Mouse (Mus musculus) kidney, postnatal 25 days (tissue): ENCODE data around the gene Ltv1.
A peak's percentile ranks its signal among the peaks of the same experiment; 100 is the strongest.

ENCODE experiments used
- DNase-seq, 2 experiments: peaks; one replicate each; pipeline ENCODE4 v3.0.0; 2021; ENCODE audit warnings: mixed read lengths in 2 of 2

Gene Ltv1

GRCm38 (mm10) chr10:13192731-13193351, at the start of gene Ltv1:
TSS of gene Ltv1 (minus strand) at chr10:13193168.
- peak; percentile 98 to 99 for DNase-seq

GRCm38 (mm10) chr10:13240431-13240830, 47.5 kb upstream of the Ltv1 start:
- DNase-seq, result no peak

DNA sequence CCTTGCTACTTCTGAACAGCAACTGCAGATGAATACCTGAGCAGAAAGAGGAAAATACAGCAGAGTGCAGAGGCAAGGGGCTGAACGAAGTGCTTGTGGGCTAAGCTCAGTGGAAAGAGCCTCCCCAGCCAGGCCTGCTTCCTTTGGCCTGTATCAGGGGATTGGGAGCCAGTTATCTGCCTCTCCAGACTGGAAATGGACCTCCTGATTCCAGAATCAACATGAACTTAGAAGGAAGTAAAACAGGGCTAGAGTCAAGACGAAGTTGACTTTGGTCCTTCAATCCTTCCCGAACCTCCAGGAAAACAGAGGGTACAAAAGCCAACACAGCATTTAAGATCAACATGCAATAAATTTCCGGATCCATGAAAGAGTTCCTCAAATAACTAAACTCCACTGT, 45.2 kb upstream of the Ltv1 start:
- DNase-seq, result no peak

DNA sequence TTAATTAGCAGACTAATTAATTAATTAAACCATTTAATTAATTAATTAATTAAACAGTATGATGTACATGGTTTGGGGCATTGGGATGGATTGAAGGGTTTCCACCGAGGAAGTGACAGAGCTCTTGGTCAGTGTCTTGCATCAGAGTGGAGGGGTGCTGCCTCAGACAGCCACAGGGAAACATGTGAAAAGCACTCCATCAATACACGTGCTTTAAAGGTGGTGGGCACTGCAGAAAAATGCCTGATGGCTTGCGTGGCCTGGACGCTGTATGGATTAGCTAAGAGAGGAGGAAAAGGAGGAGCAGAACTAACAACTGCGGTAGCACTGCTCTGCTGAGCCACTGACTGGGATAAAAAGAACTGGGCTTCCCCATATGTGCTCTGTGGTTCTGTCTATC, 43.9 kb upstream of the Ltv1 start:
- no peak for DNase-seq

DNA sequence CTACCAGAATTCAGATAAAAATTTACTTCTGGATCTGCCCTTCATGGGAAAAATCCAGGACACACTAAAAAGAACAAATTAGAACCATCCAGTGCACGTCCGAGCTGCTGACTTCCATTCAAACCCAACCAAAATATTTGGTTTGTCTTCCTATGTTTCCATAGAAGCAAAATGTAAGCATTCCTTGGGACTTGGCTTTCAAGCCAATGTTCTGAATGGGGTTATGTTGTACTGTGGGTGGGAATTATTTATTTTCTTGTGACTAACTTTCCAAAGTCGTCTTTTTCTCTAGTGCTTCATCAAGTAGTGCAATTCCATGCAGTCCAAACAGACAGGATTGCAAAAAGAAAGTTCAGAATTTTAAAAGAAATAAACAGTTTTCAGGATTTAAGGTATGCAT, 41.5 kb upstream of the Ltv1 start:
- DNase-seq, result no peak

- no peak for DNase-seq
Measured at GRCm38 (mm10) chr10:13233941-13234340, 41.0 kb upstream of the Ltv1 start.

DNA sequence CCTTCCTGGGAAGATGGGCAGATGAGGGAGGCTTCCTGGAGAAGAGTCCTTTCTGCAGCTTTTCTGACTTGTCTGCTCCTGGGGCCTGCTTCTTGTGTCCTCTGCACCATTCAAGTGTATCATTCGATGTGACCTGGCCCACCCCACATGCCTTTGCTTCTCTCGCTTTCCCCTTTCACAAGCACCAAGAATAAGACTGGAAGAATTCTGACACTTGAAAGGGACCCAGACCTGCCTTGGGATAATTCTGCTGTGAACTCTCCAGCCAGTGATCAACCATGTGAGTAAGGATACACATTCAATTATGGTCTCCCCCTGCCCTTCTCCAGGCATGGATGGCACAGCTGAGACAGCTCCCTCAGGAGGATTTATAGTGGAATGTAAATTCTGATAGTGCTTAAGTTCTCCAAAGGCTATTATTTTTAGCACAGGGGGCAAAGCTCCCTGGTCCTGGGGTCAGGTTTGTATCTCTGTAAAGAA, 40.2 kb upstream of the Ltv1 start:
- DNase-seq, result no peak

GRCm38 (mm10) chr10:13232443-13233142, 39.6 kb upstream of the Ltv1 start:
- DNase-seq, result no peak

DNA sequence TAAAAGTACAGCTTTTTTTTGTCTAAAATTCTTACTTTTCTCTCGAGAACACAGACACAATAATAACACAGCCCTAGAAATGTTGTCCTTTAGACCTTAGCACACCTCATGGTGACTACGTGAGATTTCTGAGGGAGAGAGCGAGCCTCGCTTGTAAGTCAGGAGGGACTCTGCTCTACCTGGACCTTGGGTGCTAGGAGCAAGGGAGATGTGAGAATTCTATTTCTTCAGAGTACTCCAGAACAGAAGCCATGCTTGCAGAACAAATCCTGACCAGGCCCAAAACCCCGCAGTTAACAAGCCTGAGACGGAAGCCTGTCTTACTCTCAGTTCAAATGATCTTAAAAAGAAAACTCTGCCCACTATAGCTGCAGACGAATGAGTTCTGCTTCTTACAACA, 37.7 kb upstream of the Ltv1 start:
- no peak for DNase-seq

- no peak for DNase-seq
Measured at GRCm38 (mm10) chr10:13225377-13226063, 32.6 kb upstream of the Ltv1 start.

- no peak for DNase-seq
Measured at GRCm38 (mm10) chr10:13222135-13222534, 29.2 kb upstream of the Ltv1 start.

DNA sequence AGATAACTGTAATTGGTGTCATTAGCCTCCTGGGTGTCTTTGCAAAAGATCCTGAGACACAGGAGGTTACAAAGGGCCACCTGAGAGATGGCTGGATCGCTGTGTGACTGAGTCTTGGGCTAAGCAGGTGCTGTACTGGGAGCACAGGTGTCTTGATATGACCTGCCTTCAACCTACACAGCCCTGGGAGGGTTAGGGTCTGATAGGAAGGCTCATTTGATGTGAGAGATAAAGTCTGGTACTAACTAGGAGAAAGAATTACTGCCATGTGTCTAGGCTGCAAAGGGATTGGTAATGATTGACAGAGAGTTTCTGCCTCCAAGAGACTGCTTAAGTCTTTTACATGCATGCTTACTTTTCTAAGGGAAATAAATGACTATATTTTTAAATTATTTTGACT, 27.1 kb upstream of the Ltv1 start:
- DNase-seq, result peak in 1 of 2 experiments; percentile 24

GRCm38 (mm10) chr10:13213956-13214355, 21.0 kb upstream of the Ltv1 start:
- no peak for DNase-seq

GRCm38 (mm10) chr10:13212829-13213228, 19.9 kb upstream of the Ltv1 start:
- no peak for DNase-seq

GRCm38 (mm10) chr10:13212326-13212725, 19.4 kb upstream of the Ltv1 start:
- no peak for DNase-seq

GRCm38 (mm10) chr10:13209930-13210637, 17.1 kb upstream of the Ltv1 start:
- no peak for DNase-seq

GRCm38 (mm10) chr10:13209506-13209905, 16.5 kb upstream of the Ltv1 start:
- no peak for DNase-seq

- no peak for DNase-seq
Measured at GRCm38 (mm10) chr10:13209061-13209460, 16.1 kb upstream of the Ltv1 start.

GRCm38 (mm10) chr10:13201741-13202293, 8.8 kb upstream of the Ltv1 start:
- no peak for DNase-seq

DNA sequence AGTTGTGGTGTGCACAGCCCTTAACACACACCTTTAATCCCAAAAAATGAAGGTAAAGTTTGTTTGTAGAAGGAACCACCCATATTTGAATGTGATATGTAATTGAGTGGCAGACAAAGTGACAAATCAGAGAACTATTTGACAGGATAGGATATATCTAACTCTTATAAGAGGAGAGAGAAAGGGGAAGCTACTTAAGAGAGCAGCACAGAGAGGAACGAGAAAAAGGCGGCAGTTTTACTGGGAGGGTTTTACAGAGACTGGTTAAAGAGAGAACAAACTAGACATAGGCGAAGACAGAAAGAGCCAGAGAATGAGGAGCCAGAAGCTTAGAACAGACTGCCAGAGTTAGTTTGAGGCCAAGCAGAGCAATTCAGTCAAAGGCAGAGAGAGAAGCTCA, 7.9 kb upstream of the Ltv1 start:
- DNase-seq, result no peak

- no peak for DNase-seq
Measured at GRCm38 (mm10) chr10:13199234-13199633, 6.3 kb upstream of the Ltv1 start.

DNA sequence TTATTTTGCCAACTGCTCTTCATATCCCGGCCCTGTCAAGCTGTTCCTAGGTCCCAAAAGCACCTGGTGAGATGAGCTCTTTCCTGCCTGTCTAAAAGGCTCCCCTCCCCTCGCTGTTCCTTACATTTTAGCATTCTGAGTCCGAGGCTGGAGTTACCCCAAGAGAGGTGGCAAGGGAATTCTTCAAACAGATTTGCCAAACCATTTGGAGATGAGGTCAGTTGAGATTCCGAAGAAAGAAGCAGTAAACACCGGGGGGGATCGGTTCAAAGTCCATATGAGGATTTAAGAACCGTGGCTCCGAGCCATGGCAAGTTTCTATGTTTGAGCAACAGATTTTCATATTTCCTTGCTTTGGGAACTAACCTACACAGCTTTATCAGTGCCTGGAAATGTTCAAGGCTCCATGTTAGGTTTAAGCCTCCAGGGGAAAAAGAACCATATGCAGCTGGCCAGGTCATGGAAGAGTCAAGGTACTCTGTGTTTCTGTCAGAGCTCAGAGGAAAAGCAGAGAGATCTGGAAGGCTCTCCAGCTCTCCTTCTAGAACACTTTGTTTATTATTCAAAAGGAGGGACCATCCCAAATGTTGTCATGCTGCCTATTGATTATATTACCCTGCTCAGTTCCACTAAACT, 4.0 kb upstream of the Ltv1 start:
- no peak for DNase-seq
